Mouse (Mus musculus) embryonic facial prominence, embryonic 11.5 days (tissue): ENCODE results near the gene Rsc1a1. TPM values are rescaled to one million over a fixed set of nuclear protein-coding genes. Genes with fewer than 3 reads are reported as not detected.

Experiments
- ATAC-seq: fragments of 200-750 bp; cut with Nextera tagmentation; replicated peaks from 2 replicates; pipeline ENCODE4 v1.8.0; 2017; ENCODE audit warnings: low read depth; ENCODE audit not compliant: insufficient number of reproducible peaks, low FRiP score, low TSS enrichment
- DNase-seq: peaks from one replicate; pipeline ENCODE4 v3.0.0-alpha.2; 2015; ENCODE audit warnings: low spot score
- H3K27ac ChIP-seq: fragments of 300-500 bp; sonication (generic); replicated peaks from 2 replicates; pipeline ENCODE4 v1.5.1; 2014; ENCODE audit warnings: mild to moderate bottlenecking, low read depth, low read length, control low read depth
- H3K27me3 ChIP-seq: fragments of 300-500 bp; sonication (generic); 2 replicates; pipeline ENCODE4 v1.6.1; 2014; ENCODE audit warnings: mild to moderate bottlenecking, low read length, moderate library complexity, mixed read lengths; ENCODE audit not compliant: control insufficient read depth, insufficient read depth
- H3K36me3 ChIP-seq: fragments of 300-500 bp; sonication (generic); replicated peaks from 2 replicates; pipeline ENCODE4 v1.6.1; 2014; ENCODE audit warnings: low read depth, mild to moderate bottlenecking, low read length, moderate library complexity, mixed read lengths; ENCODE audit not compliant: control insufficient read depth, insufficient read depth
- H3K4me1 ChIP-seq: fragments of 300-500 bp; sonication (generic); 2 replicates; pipeline ENCODE4 v1.6.1; 2014; ENCODE audit warnings: low read length, mixed read lengths; ENCODE audit not compliant: control insufficient read depth, insufficient read depth
- H3K4me2 ChIP-seq: fragments of 300-500 bp; sonication (generic); 2 replicates; pipeline ENCODE4 v1.6.1; 2014; ENCODE audit warnings: low read depth, mild to moderate bottlenecking, control low read depth, low read length, moderate library complexity
- H3K4me3 ChIP-seq: fragments of 300-500 bp; sonication (generic); 2 replicates; pipeline ENCODE4 v1.5.1; 2014; ENCODE audit warnings: low read depth, low read length, control low read depth
- H3K9ac ChIP-seq: fragments of 300-500 bp; sonication (generic); replicated peaks from 2 replicates; pipeline ENCODE4 v1.6.1; 2014; ENCODE audit warnings: mild to moderate bottlenecking, control low read depth, low read length
- H3K9me3 ChIP-seq: fragments of 300-500 bp; sonication (generic); replicated peaks from 2 replicates; pipeline ENCODE4 v1.6.1; 2016; ENCODE audit warnings: mild to moderate bottlenecking, low read length, inconsistent platforms, mixed read lengths; ENCODE audit not compliant: control insufficient read depth
- WGBS: fragments of 180-500 bp; shearing (Covaris S2); extraction: QIAGEN DNeasy Blood & Tissue Kit; methylation state at CpG from one replicate; pipeline ENCODE4 v1.1.7; 2014; 5-methylcytosine and 5-hydroxymethylcytosine counted together
- polyA plus RNA-seq: library from polyadenylated mRNA; unstranded; fragments of >200 nt; fragmentation: Nextera tagmentation; extraction: Ambion mirVana; gene quantifications from 2 replicates; pipeline ENCODE4 v1.2.1, GENCODE M21; 2014

The Rsc1a1 gene
- polyA plus RNA-seq, 1 experiment from 2014 or later, result 3.2 TPM

- WGBS, result 41% methylated on average over 4 of the region's 4 CpGs
- Histone ChIP-seq H3K4me3 (no peak overlapping the region), H3K27ac (no peak overlapping the region), H3K4me2 (no peak overlapping the region), H3K27me3 (no peaks in the 10 kb centered on the region), H3K9me3 (no peaks in the 10 kb centered on the region), H3K4me1 (peaks cover 4% of the 10 kb centered on the region), H3K9ac (no peak overlapping the region), H3K36me3 (no peaks in the 10 kb centered on the region)
- DNase-seq (peak; percentile 28), ATAC-seq (no peak)
Observed at GRCm38 (mm10) chr4:141659739-141660138, 25.7 kb downstream of the Rsc1a1 start.

- H3K4me3 ChIP-seq, result no peak overlapping the region
- no peak overlapping the region for H3K27ac ChIP-seq
- DNase-seq (no peak), ATAC-seq (no peak)
- no peak overlapping the region for H3K4me2 ChIP-seq
- no peaks in the 10 kb centered on the region for H3K4me1 ChIP-seq
- H3K27me3 ChIP-seq, result no peaks in the 10 kb centered on the region
- no peaks in the 10 kb centered on the region for H3K36me3 ChIP-seq
- H3K9me3 ChIP-seq, result no peaks in the 10 kb centered on the region
- H3K9ac ChIP-seq, result no peak overlapping the region
- WGBS, result 82% methylated on average over 6 of the region's 6 CpGs
Observed at GRCm38 (mm10) chr4:141658846-141659484, 26.4 kb downstream of the Rsc1a1 start.

- WGBS, result 83% methylated on average over 8 of the region's 8 CpGs
- no peaks in the 10 kb centered on the region for H3K4me1 ChIP-seq
- H3K4me3 ChIP-seq, result no peak overlapping the region
- H3K27ac ChIP-seq, result no peak overlapping the region
- no peaks in the 10 kb centered on the region for H3K9me3 ChIP-seq
- H3K4me2 ChIP-seq, result no peak overlapping the region
- no peaks in the 10 kb centered on the region for H3K27me3 ChIP-seq
- DNase-seq, result no peak
- no peak overlapping the region for H3K9ac ChIP-seq
- no peaks in the 10 kb centered on the region for H3K36me3 ChIP-seq
- ATAC-seq, result no peak
Observed at GRCm38 (mm10) chr4:141656932-141657331, 28.5 kb downstream of the Rsc1a1 start.

GRCm38 (mm10) chr4:141655908-141656608, 29.3 kb downstream of the Rsc1a1 start:
- Histone ChIP-seq H3K4me3 (no peak overlapping the region), H3K27ac (no peak overlapping the region), H3K27me3 (no peaks in the 10 kb centered on the region), H3K4me2 (no peak overlapping the region), H3K4me1 (no peaks in the 10 kb centered on the region), H3K9me3 (no peaks in the 10 kb centered on the region), H3K9ac (no peak overlapping the region), H3K36me3 (no peaks in the 10 kb centered on the region)
- 88% methylated on average over 12 of the region's 12 CpGs for whole genome bisulfite sequencing
- DNase-seq (no peak), ATAC-seq (no peak)

- Histone ChIP-seq H3K36me3 (no peaks in the 10 kb centered on the region), H3K27me3 (no peaks in the 10 kb centered on the region), H3K4me2 (no peak overlapping the region), H3K4me1 (no peaks in the 10 kb centered on the region), H3K4me3 (no peak overlapping the region), H3K9ac (no peak overlapping the region), H3K27ac (no peak overlapping the region), H3K9me3 (no peaks in the 10 kb centered on the region)
- DNase-seq, result no peak
- 89% methylated on average over 6 of the region's 6 CpGs for WGBS
- ATAC-seq, result no peak
Observed at GRCm38 (mm10) chr4:141654509-141654908, 30.9 kb downstream of the Rsc1a1 start.

- DNase-seq (no peak), ATAC-seq (no peak)
- no peaks in the 10 kb centered on the region for H3K4me1 ChIP-seq
- H3K9me3 ChIP-seq, result no peaks in the 10 kb centered on the region
- no peak overlapping the region for H3K27ac ChIP-seq
- 93% methylated on average over 13 of the region's 13 CpGs for WGBS
- no peak overlapping the region for H3K4me3 ChIP-seq
- H3K36me3 ChIP-seq, result no peaks in the 10 kb centered on the region; the same call in 1 of the 2 replicates
- H3K27me3 ChIP-seq, result no peaks in the 10 kb centered on the region
- no peak overlapping the region for H3K9ac ChIP-seq
- H3K4me2 ChIP-seq, result no peak overlapping the region
Observed at GRCm38 (mm10) chr4:141653813-141654212, 31.6 kb downstream of the Rsc1a1 start.

GRCm38 (mm10) chr4:141653044-141653443, 32.4 kb downstream of the Rsc1a1 start:
- Histone ChIP-seq H3K4me3 (no peak overlapping the region), H3K27ac (no peak overlapping the region), H3K9ac (no peak overlapping the region), H3K27me3 (no peaks in the 10 kb centered on the region), H3K4me2 (no peak overlapping the region), H3K9me3 (no peaks in the 10 kb centered on the region), H3K4me1 (no peaks in the 10 kb centered on the region), H3K36me3 (no peaks in the 10 kb centered on the region; the same call in 1 of the 2 replicates)
- WGBS, result 90% methylated on average over 8 of the region's 8 CpGs
- ATAC-seq (no peak), DNase-seq (no peak)

- DNase-seq (no peak), ATAC-seq (no peak)
- Histone ChIP-seq H3K27me3 (no peaks in the 10 kb centered on the region), H3K9ac (no peak overlapping the region), H3K27ac (no peak overlapping the region), H3K9me3 (no peaks in the 10 kb centered on the region), H3K36me3 (no peaks in the 10 kb centered on the region; the same call in 1 of the 2 replicates), H3K4me1 (no peaks in the 10 kb centered on the region), H3K4me3 (no peak overlapping the region), H3K4me2 (no peak overlapping the region)
- WGBS, result 88% methylated on average over 10 of the region's 10 CpGs
Observed at GRCm38 (mm10) chr4:141651944-141652343, 33.5 kb downstream of the Rsc1a1 start.
